Mouse (Mus musculus) liver, adult 2 months (tissue): Measurements from ENCODE around the gene Arl4a.

Source experiments
- CTCF ChIP-seq: fragments of 200-500 bp; IDR thresholded peaks from 2 replicates; pipeline ENCODE4 v1.5.1; 2011; ENCODE audit warnings: low read depth, low read length, control low read depth
- POLR2A ChIP-seq: fragments of 200-500 bp; IDR thresholded peaks from 2 replicates; pipeline ENCODE4 v1.6.1; 2011; ENCODE audit warnings: low read length, control low read depth; ENCODE audit not compliant: insufficient read depth; ENCODE audit errors: extremely low read depth

- TF ChIP-seq CTCF (no peak), POLR2A (no peak)
Observed at GRCm38 (mm10) chr12:39974977-39975583, 62.7 kb downstream of the Arl4a start.
